Mouse (Mus musculus) lung, embryonic 16.5 days (tissue): Measurements from ENCODE around the gene Gpnmb. TPM values are rescaled to one million over a fixed set of nuclear protein-coding genes. Genes with fewer than 3 reads are reported as not detected.

Experiments used
- ATAC-seq: fragments of 200-750 bp; cut with Nextera tagmentation; 2 replicates; pipeline ENCODE4 v1.8.0; 2017; ENCODE audit warnings: low read depth, mild to moderate bottlenecking, moderate library complexity
- H3K27ac ChIP-seq: fragments of 300-500 bp; sonication (generic); 2 replicates; pipeline ENCODE4 v1.5.1; 2014; ENCODE audit warnings: mild to moderate bottlenecking, control low read depth, low read length
- H3K27me3 ChIP-seq: fragments of 300-500 bp; sonication (generic); 2 replicates; pipeline ENCODE4 v1.6.1; 2014; ENCODE audit warnings: low read depth, low read length, mixed read lengths; ENCODE audit not compliant: control insufficient read depth, insufficient read depth
- H3K36me3 ChIP-seq: fragments of 300-500 bp; sonication (generic); 2 replicates; pipeline ENCODE4 v1.6.1; 2014; ENCODE audit warnings: low read length; ENCODE audit not compliant: control insufficient read depth, insufficient read depth
- H3K4me1 ChIP-seq: fragments of 300-500 bp; sonication (generic); replicated peaks from 2 replicates; pipeline ENCODE4 v1.6.1; 2014; ENCODE audit warnings: low read length, mixed read lengths; ENCODE audit not compliant: control insufficient read depth, insufficient read depth
- H3K4me2 ChIP-seq: fragments of 300-500 bp; sonication (generic); 2 replicates; pipeline ENCODE4 v1.6.1; 2014; ENCODE audit warnings: low read depth, low read length, control low read depth
- H3K4me3 ChIP-seq: fragments of 300-500 bp; sonication (generic); 2 replicates; pipeline ENCODE4 v1.5.1; 2014; ENCODE audit warnings: mild to moderate bottlenecking, low read length, control low read depth
- H3K9ac ChIP-seq: fragments of 300-500 bp; sonication (generic); 2 replicates; pipeline ENCODE4 v1.6.1; 2014; ENCODE audit warnings: low read length, control low read depth
- H3K9me3 ChIP-seq: fragments of 300-500 bp; sonication (generic); 2 replicates; pipeline ENCODE4 v1.6.1; 2016; ENCODE audit warnings: low read length; ENCODE audit not compliant: control insufficient read depth
- WGBS: fragments of 180-500 bp; shearing (Covaris S2); extraction: QIAGEN DNeasy Blood & Tissue Kit; methylation state at CpG from one replicate; pipeline ENCODE4 v1.1.7; 2014; 5-methylcytosine and 5-hydroxymethylcytosine counted together
- polyA plus RNA-seq: library from polyadenylated mRNA; unstranded; fragments of >200 nt; fragmentation: Nextera tagmentation; extraction: Ambion mirVana; gene quantifications from 2 replicates; pipeline ENCODE4 v1.2.1, GENCODE M21; 2015

Gene Gpnmb
- 0.63 and 0.93 TPM in 2 replicates for polyA plus RNA-seq

DNA sequence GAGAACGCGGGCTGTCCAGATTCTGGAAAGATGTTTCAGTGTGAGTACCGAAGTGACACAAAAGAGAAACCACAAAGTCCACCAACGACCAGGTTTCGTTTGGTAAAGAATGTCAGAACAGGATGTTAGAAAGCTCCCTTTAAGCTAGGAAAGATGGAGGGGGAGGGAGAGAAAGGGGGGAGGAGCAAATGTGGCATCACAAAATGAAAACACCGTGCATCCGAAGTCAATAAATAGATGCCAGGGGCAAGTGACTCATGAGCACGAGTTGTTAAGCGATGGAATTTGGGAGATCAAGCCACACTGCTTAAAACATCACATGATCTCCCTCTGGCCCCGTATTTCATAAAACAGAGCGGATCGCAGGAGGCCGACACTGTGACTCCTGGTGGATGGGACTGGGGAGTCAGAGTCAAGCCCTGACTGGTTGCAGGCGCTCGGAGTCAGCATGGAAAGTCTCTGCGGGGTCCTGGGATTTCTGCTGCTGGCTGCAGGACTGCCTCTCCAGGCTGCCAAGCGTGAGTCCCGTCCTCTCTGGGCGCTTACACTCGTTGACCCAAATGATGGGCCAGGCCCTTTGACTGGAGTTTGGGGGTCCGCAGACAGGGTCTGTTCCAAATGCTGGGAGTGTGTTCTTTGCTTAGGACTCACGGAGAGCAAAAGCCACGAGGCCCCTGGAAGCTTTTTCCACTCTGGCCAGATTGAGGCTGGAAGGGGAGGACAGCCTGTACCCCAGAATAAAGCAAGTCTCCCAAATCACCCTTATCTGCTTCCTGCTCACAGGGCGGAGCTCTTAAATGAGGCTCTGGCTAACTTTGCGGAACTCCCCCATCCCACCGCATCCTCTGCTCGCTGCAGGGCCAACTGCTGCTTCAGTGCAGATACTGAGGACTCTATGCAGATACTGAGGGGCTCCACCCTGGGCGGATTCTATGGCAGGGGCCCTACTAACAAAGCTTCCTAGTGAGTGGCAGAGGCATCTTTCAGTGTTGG lies at the start of gene Gpnmb:
Gene Gpnmb (plus strand): TSS at position 272 of the 993 bp plus-strand sequence.
- Histone ChIP-seq H3K4me3 (no peak within 1 kb of the TSS), H3K4me2 (peak within 1 kb of the TSS; percentile 35), H3K9me3 (no peaks in the 10 kb centered on the region), H3K36me3 (no peaks in the 10 kb centered on the region), H3K9ac (0 out of 2 replicates have a peak within 1 kb of the TSS, but pooled peaks have one; percentile 18), H3K27ac (no peak within 1 kb of the TSS), H3K4me1 (peaks cover 2% of the 10 kb centered on the region; the same call in 1 of the 2 replicates), H3K27me3 (no peaks in the 10 kb centered on the region)
- 0 out of 2 replicates have a peak, but pooled peaks have one; percentile 10 for ATAC-seq
- WGBS: 36% methylated on average over 28 of the region's 28 CpGs

DNA sequence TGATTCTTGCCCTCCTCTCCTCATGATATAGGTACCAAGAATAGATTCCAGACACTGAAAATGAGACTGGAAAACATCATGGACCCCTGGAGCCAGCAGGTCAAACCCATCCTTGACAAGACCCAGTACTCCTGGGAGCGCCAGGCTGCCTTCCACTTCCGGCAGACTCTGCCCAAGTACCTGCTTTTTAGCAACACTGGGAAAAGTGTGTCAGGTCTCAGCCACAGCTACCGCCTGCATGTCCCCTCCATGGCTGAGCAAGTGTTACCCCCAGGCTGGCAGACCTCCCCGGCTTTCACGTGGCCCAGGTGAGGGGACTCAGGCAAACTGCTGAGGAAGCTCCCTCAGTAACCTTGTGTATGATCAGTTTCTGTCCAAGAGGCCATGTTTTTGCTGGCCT lies 46.4 kb upstream of the Gpnmb start:
- Histone ChIP-seq H3K9me3 (no peaks in the 10 kb centered on the region), H3K4me3 (no peak overlapping the region), H3K27ac (no peak overlapping the region), H3K36me3 (no peaks in the 10 kb centered on the region), H3K27me3 (no peaks in the 10 kb centered on the region), H3K4me1 (no peaks in the 10 kb centered on the region), H3K9ac (no peak overlapping the region), H3K4me2 (no peak overlapping the region)
- ATAC-seq: no peak
- 95% methylated on average over 5 of the region's 5 CpGs for WGBS

DNA sequence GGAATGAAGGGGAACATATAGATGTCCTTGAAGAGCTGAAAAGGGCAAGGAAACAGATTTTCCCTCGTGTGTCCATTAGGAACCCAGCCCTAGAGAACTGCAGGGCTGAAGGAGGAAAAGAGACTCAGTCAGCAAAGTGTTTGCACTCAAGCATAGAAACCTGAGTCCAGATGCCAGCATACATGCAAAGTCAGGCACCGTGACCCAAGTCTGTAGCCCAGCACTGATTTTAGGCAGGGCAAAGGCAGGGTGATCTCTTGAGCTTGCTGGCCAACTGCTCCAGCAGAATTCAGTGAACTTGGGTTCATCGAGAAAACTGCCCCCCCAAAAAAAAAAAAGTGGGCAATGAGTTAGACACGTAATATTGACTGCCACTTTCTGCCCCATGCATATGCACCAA lies 44.4 kb upstream of the Gpnmb start:
- no peak for ATAC-seq

DNA sequence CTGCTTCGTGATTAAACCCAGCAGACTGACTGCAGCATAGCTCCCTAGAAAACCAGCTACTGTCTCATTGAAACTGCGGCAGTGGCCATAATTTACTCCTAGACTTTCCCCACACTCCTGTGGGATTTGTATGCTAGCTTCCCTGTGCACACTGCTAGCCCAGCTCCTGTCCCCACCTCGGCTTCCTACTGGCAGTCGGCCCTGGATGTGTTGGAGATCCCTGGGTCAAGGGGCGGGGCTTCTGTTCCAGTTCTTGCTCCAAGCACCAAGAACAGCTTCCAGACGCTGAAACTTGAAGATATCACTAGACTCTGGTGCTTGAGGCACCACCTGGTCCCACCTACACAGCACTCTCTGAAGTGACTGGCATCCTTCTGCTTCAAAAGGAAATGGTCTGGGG lies 38.2 kb upstream of the Gpnmb start:
- WGBS: 43% methylated on average over 6 of the region's 6 CpGs
- no peaks in the 10 kb centered on the region for H3K27me3 ChIP-seq
- no peak overlapping the region for H3K27ac ChIP-seq
- ATAC-seq: no peak
- H3K9me3 ChIP-seq: no peaks in the 10 kb centered on the region
- H3K4me2 ChIP-seq: no peak overlapping the region
- H3K9ac ChIP-seq: no peak overlapping the region
- no peaks in the 10 kb centered on the region for H3K36me3 ChIP-seq
- no peak overlapping the region for H3K4me3 ChIP-seq
- no peaks in the 10 kb centered on the region for H3K4me1 ChIP-seq

More for the DNA sequence above, 44.4 kb upstream of the Gpnmb start:
- no peak overlapping the region for H3K4me2 ChIP-seq
- H3K27me3 ChIP-seq: no peaks in the 10 kb centered on the region
- H3K4me1 ChIP-seq: no peaks in the 10 kb centered on the region
- no peak overlapping the region for H3K27ac ChIP-seq
- H3K9ac ChIP-seq: no peak overlapping the region
- no peaks in the 10 kb centered on the region for H3K9me3 ChIP-seq
- no peaks in the 10 kb centered on the region for H3K36me3 ChIP-seq
- 69% methylated on average over 4 of the region's 4 CpGs for WGBS
- H3K4me3 ChIP-seq: no peak overlapping the region

DNA sequence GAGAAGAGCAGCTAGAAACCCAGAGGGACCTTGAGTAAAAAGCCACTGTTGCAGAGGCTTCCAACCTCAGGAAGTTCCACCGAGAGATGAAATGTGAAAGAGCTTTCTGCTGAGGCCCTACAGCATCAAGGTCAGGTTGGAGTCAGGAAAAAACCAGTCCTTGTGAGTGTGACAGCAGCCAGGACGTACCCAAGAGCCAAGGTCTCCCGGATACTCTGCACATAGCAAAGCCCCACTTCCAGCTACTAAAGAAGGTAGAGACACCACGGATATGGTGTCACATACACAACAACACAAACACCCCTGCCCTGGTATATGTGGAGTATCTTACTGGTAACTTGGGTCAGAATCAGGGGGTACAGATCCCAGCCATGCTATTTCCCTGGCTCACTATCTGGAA lies 37.5 kb upstream of the Gpnmb start:
- H3K27ac ChIP-seq: no peak overlapping the region
- H3K4me3 ChIP-seq: no peak overlapping the region
- no peaks in the 10 kb centered on the region for H3K36me3 ChIP-seq
- H3K9me3 ChIP-seq: no peaks in the 10 kb centered on the region
- no peak for ATAC-seq
- no peaks in the 10 kb centered on the region for H3K4me1 ChIP-seq
- no peak overlapping the region for H3K9ac ChIP-seq
- H3K27me3 ChIP-seq: no peaks in the 10 kb centered on the region
- no peak overlapping the region for H3K4me2 ChIP-seq
- WGBS: 76% methylated on average over 4 of the region's 4 CpGs

DNA sequence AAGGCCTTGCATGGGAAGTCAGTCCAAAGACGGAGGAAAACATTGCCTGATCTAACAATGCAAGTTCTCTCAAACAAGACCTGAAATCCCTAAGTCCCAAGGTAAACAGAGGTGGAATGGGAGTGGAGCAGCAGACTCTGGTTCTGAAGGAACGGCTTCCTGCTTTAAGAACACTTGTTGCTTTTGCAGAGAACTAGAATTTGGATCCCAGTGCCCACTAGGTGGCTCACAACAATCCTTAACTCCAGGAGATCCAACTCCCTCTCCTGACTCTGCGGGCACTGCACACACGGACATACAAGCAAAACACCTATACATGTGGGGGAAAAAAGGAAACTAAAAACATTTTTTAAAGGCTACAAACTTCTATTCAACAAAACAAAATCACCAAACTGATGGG lies 33.0 kb upstream of the Gpnmb start:
- Histone ChIP-seq H3K4me1 (peaks cover 1% of the 10 kb centered on the region; the same call in 1 of the 2 replicates), H3K36me3 (no peaks in the 10 kb centered on the region), H3K9ac (no peak overlapping the region), H3K9me3 (no peaks in the 10 kb centered on the region), H3K4me3 (no peak overlapping the region), H3K27me3 (no peaks in the 10 kb centered on the region), H3K27ac (no peak overlapping the region), H3K4me2 (no peak overlapping the region)
- ATAC-seq: no peak
- WGBS: 25% methylated on average over 4 of the region's 4 CpGs

DNA sequence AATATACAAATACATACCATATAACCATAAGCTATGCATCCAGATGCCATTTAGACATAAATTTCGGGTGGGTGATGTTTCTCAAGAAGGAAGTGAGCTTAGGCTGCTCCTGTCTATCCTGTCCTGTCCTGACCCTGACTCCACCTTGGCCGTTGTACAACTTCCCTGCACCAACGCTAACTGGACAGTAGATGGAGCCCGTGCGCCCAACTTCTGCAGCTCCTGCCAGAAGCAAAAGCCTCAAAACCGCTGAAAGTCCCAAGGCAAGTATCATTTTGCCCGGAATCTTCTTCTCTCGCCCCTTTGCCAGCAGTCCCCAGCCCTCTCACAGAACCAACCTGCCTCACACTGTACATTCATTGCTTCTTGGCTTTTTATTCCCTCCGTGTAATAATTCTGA lies 28.4 kb upstream of the Gpnmb start:
- no peak overlapping the region for H3K27ac ChIP-seq
- peak overlapping the region; percentile 58 for H3K9ac ChIP-seq
- H3K4me2 ChIP-seq: peak overlapping the region; percentile 59
- H3K9me3 ChIP-seq: peaks cover 3% of the 10 kb centered on the region; the same call in 1 of the 2 replicates
- H3K36me3 ChIP-seq: no peaks in the 10 kb centered on the region
- H3K27me3 ChIP-seq: no peaks in the 10 kb centered on the region
- H3K4me3 ChIP-seq: peak overlapping the region; percentile 47
- peaks cover 2% of the 10 kb centered on the region; the same call in 1 of the 2 replicates for H3K4me1 ChIP-seq
- WGBS: 0% methylated on average over 9 of the region's 9 CpGs
- no peak for ATAC-seq

DNA sequence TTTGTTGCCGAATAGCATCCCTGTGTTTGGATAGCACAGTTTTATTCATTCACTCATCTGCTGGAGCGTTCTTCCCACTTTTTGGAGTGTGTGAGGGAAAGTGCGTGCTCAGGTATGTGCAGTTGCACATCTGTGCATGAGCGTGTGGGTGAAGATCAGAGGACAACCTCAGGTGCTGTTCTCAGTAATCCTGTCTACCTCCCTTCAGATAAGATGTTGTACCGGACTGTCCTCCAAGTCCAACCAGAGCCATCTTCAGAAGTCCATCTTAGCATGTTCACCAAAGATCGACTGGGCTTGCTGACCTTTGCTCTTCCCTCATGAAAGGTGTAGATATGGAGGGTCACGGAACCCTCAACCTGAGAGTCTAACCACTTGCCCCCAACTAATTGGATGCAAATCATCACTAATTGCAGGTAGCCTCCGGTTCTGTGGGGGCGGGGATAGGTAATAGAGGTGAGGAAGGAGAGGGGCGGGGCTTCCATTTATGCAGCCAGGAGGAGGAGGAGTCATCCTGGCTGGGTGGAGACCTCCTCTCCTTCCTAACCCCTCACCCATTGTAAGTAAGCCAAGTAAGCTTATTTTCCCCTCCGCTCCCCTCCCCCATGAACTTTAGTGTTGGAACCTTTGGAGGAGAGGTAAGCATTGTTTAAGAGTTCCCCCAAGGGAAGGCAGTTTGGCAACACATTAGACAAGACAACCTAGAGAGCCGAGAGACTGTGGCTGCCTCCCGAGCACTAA lies 27.8 kb upstream of the Gpnmb start:
- Histone ChIP-seq H3K9ac (peak overlapping the region; percentile 58), H3K9me3 (peaks cover 3% of the 10 kb centered on the region; the same call in 1 of the 2 replicates), H3K36me3 (no peaks in the 10 kb centered on the region), H3K4me2 (peak overlapping the region; percentile 59), H3K4me3 (peak overlapping the region; percentile 47), H3K27ac (no peak overlapping the region), H3K4me1 (peaks cover 2% of the 10 kb centered on the region; the same call in 1 of the 2 replicates), H3K27me3 (no peaks in the 10 kb centered on the region)
- no peak for ATAC-seq
- 16% methylated on average over 13 of the region's 13 CpGs for WGBS

DNA sequence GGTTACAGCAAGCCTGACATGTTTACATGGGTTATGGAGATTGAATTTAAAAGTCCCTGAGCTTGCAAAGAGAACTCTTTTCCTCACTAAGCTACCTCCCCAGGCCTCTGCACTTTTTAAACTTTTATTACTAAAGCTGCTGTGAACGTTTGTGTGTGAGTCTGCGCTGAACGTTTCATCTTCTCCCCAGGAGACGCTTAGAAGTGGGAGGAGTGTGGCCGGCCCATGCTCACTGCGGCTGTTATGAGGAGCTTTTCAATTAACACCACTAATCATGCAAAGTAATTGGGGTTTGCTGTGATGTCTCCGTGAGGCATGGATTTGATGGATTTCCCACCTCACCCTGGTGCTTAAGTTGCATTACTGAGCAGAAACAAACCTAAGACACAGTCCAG lies 27.2 kb upstream of the Gpnmb start:
- Histone ChIP-seq H3K4me3 (no peak overlapping the region), H3K36me3 (no peaks in the 10 kb centered on the region), H3K27me3 (no peaks in the 10 kb centered on the region), H3K9ac (no peak overlapping the region), H3K27ac (no peak overlapping the region), H3K9me3 (peaks cover 3% of the 10 kb centered on the region; the same call in 1 of the 2 replicates), H3K4me2 (peak overlapping the region; percentile 59; the same call in 1 of the 2 replicates), H3K4me1 (peaks cover 2% of the 10 kb centered on the region; the same call in 1 of the 2 replicates)
- WGBS: 27% methylated on average over 7 of the region's 7 CpGs
- ATAC-seq: no peak
